Mouse (Mus musculus): ENCODE measurements around the gene Ncbp3. TPM values are rescaled to one million over a fixed set of nuclear protein-coding genes. Genes with fewer than 3 reads are reported as not detected.

Ncbp3 gene
- polyA plus RNA-seq, 1 experiment = 2.0 TPM

- no peak within 1 kb of the TSS for H3K27ac ChIP-seq (ENCODE audit: insufficient read depth, low read length)
Measured at GRCm38 (mm10) chr11:73018471-73019146, 29.0 kb upstream of the Ncbp3 start, which contains the start of gene Camkk1. TSS of gene Camkk1 (plus strand) at chr11:73019008.

GRCm38 (mm10) chr11:73019147-73019795 is 28.3 kb upstream of the Ncbp3 start:
- WGBS = under 1% methylated on average over 46 of the region's 46 CpGs
- no peaks in the 10 kb centered on the region for H3K36me3 ChIP-seq (ENCODE audit: control insufficient read depth, insufficient read depth, low read length)
- H3K27ac ChIP-seq (ENCODE audit: insufficient read depth, low read length) = no peak overlapping the region
- H3K27me3 ChIP-seq (ENCODE audit: control insufficient read depth, insufficient read depth, low read length) = no peaks in the 10 kb centered on the region; the same call in 1 of the 2 replicates
- TF ChIP-seq POLR2A (IDR thresholded peaks at IDR 0.05; ENCODE audit: low read depth, low read length) (no peak), CTCF (IDR thresholded peaks at IDR 0.05; ENCODE audit: extremely low read depth, insufficient read depth, insufficient read length, insufficient replicate concordance) (no peak)
- peak; percentile 70 to 77 for DNase-seq (ENCODE audit: low read depth in 1 of 2, low spot score in 2 of 2)
- peaks cover 25% of the 10 kb centered on the region for H3K4me1 ChIP-seq (ENCODE audit: control insufficient read depth, insufficient read depth, insufficient read length)
- H3K4me3 ChIP-seq (ENCODE audit: extremely low read depth, insufficient read depth, insufficient read length) = peak overlapping the region; percentile 66

More at GRCm38 (mm10) chr11:73018471-73019146, 29.0 kb upstream of the Ncbp3 start, which contains the start of gene Camkk1:
- TF ChIP-seq POLR2A (IDR thresholded peaks at IDR 0.05; ENCODE audit: low read depth, low read length) (no peak), CTCF (IDR thresholded peaks at IDR 0.05; ENCODE audit: extremely low read depth, insufficient read depth, insufficient read length, insufficient replicate concordance) (no peak)
- WGBS = 4% methylated on average over 56 of the region's 57 CpGs
- H3K4me3 ChIP-seq (ENCODE audit: extremely low read depth, insufficient read depth, insufficient read length) = peak within 1 kb of the TSS; percentile 66
- H3K27me3 ChIP-seq (ENCODE audit: control insufficient read depth, insufficient read depth, low read length) = no peaks in the 10 kb centered on the region; the same call in 1 of the 2 replicates
- peaks cover 18% of the 10 kb centered on the region for H3K4me1 ChIP-seq (ENCODE audit: control insufficient read depth, insufficient read depth, insufficient read length)
- no peaks in the 10 kb centered on the region for H3K36me3 ChIP-seq (ENCODE audit: control insufficient read depth, insufficient read depth, low read length)
- DNase-seq (ENCODE audit: low read depth in 1 of 2, low spot score in 2 of 2) = peak; percentile 61 to 87

- DNase-seq (ENCODE audit: low read depth in 1 of 2, low spot score in 2 of 2) = no peak
- H3K4me3 ChIP-seq (ENCODE audit: extremely low read depth, insufficient read depth, insufficient read length) = no peak overlapping the region
- TF ChIP-seq CTCF (IDR thresholded peaks at IDR 0.05; ENCODE audit: extremely low read depth, insufficient read depth, insufficient read length, insufficient replicate concordance) (no peak), POLR2A (IDR thresholded peaks at IDR 0.05; ENCODE audit: low read depth, low read length) (no peak)
- WGBS = 83% methylated on average over 7 of the region's 7 CpGs
- no peaks in the 10 kb centered on the region; the same call in 1 of the 2 replicates for H3K27me3 ChIP-seq (ENCODE audit: control insufficient read depth, insufficient read depth, low read length)
- no peaks in the 10 kb centered on the region for H3K36me3 ChIP-seq (ENCODE audit: control insufficient read depth, insufficient read depth, low read length)
- no peak overlapping the region for H3K27ac ChIP-seq (ENCODE audit: insufficient read depth, low read length)
- peaks cover 34% of the 10 kb centered on the region for H3K4me1 ChIP-seq (ENCODE audit: control insufficient read depth, insufficient read depth, insufficient read length)
Measured at GRCm38 (mm10) chr11:73020953-73021800, 26.4 kb upstream of the Ncbp3 start.

GRCm38 (mm10) chr11:73023099-73023498 is 24.5 kb upstream of the Ncbp3 start:
- no peak for DNase-seq (ENCODE audit: low read depth in 1 of 2, low spot score in 2 of 2)
- no peaks in the 10 kb centered on the region; the same call in 1 of the 2 replicates for H3K27me3 ChIP-seq (ENCODE audit: control insufficient read depth, insufficient read depth, low read length)
- no peak overlapping the region for H3K27ac ChIP-seq (ENCODE audit: insufficient read depth, low read length)
- no peak overlapping the region for H3K4me3 ChIP-seq (ENCODE audit: extremely low read depth, insufficient read depth, insufficient read length)
- H3K4me1 ChIP-seq (ENCODE audit: control insufficient read depth, insufficient read depth, insufficient read length) = peaks cover 34% of the 10 kb centered on the region
- H3K36me3 ChIP-seq (ENCODE audit: control insufficient read depth, insufficient read depth, low read length) = no peaks in the 10 kb centered on the region
- TF ChIP-seq POLR2A (IDR thresholded peaks at IDR 0.05; ENCODE audit: low read depth, low read length) (no peak), CTCF (IDR thresholded peaks at IDR 0.05; ENCODE audit: extremely low read depth, insufficient read depth, insufficient read length, insufficient replicate concordance) (no peak)
- 91% methylated on average over 9 of the region's 9 CpGs for WGBS

- Histone ChIP-seq H3K27ac (ENCODE audit: insufficient read depth, low read length) (0 out of 2 replicates have a peak overlapping the region, but pooled peaks have one; percentile 4), H3K36me3 (ENCODE audit: control insufficient read depth, insufficient read depth, low read length) (no peaks in the 10 kb centered on the region), H3K27me3 (ENCODE audit: control insufficient read depth, insufficient read depth, low read length) (no peaks in the 10 kb centered on the region; the same call in 1 of the 2 replicates), H3K4me3 (ENCODE audit: extremely low read depth, insufficient read depth, insufficient read length) (no peak overlapping the region), H3K4me1 (ENCODE audit: control insufficient read depth, insufficient read depth, insufficient read length) (peaks cover 28% of the 10 kb centered on the region)
- no peak for DNase-seq (ENCODE audit: low read depth in 1 of 2, low spot score in 2 of 2)
- 55% methylated on average over 4 of the region's 4 CpGs for WGBS
- TF ChIP-seq CTCF (IDR thresholded peaks at IDR 0.05; ENCODE audit: extremely low read depth, insufficient read depth, insufficient read length, insufficient replicate concordance) = no peak
- no peak for TF ChIP-seq POLR2A (IDR thresholded peaks at IDR 0.05; ENCODE audit: low read depth, low read length)
Measured at GRCm38 (mm10) chr11:73023827-73024226, 23.8 kb upstream of the Ncbp3 start.

- Histone ChIP-seq H3K27ac (ENCODE audit: insufficient read depth, low read length) (0 out of 2 replicates have a peak overlapping the region, but pooled peaks have one; percentile 4), H3K4me1 (ENCODE audit: control insufficient read depth, insufficient read depth, insufficient read length) (peaks cover 28% of the 10 kb centered on the region), H3K36me3 (ENCODE audit: control insufficient read depth, insufficient read depth, low read length) (no peaks in the 10 kb centered on the region), H3K4me3 (ENCODE audit: extremely low read depth, insufficient read depth, insufficient read length) (no peak overlapping the region), H3K27me3 (ENCODE audit: control insufficient read depth, insufficient read depth, low read length) (no peaks in the 10 kb centered on the region; the same call in 1 of the 2 replicates)
- TF ChIP-seq CTCF (IDR thresholded peaks at IDR 0.05; ENCODE audit: extremely low read depth, insufficient read depth, insufficient read length, insufficient replicate concordance) = no peak
- DNase-seq (ENCODE audit: low read depth in 1 of 2, low spot score in 2 of 2) = peak; percentile 68 to 74
- 11% methylated on average over 7 of the region's 7 CpGs for WGBS
Measured at GRCm38 (mm10) chr11:73024236-73024904, 23.2 kb upstream of the Ncbp3 start.
